22 mouse cellular contexts compared by ENCODE assay signal in the genomic region with DNA sequence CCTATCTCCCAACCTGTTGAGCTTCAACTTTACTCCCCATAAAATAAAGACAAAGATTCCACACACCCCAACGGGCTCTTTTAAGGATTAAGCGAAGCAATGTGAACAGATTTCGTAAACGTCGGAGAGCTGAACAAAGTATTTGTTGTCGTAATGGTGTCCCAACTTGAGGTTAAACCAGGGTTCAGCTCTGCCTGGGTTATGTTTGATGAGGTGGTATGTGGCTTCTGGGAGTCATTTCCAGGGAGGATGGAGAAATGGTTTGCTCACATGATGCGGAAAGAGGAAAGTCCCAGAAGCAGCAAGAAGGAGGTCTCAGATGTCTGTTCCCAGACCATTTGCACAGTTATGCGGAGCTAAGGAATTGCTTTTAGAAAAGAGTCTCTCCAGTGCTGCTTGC.
DNase-seq lines count a peak whose midpoint lies in the region; ATAC-seq and TF ChIP-seq lines count a peak whose summit lies in the region.
"Had no signal": no experiment of that assay in that cellular context is flagged by ENCODE, and none has a peak within 500 bp of the region (broad histone marks: within the 10 kb centered on the region; RNA-seq: fewer than 3 reads in every experiment).

No protein-coding gene starts in this region.

- H3K9ac ChIP-seq in limb, embryonic 14.5 days (ENCODE audit: low read depth, low read length, severe bottlenecking), result no peak overlapping the region
- H3K9ac ChIP-seq in lung, embryonic 14.5 days, result no peak overlapping the region
- H3K9ac ChIP-seq: embryonic facial prominence, embryonic 12.5 days; forebrain, embryonic 12.5 days had no signal

- DNase-seq in limb, embryonic 14.5 days (ENCODE audit: low spot score), result no peak
- no peak for DNase-seq in limb, embryonic 10.5 days (ENCODE audit: low spot score)
- no peak for DNase-seq in lung, embryonic 14.5 days
- no peak for DNase-seq in lung, postnatal 4 days
- DNase-seq in lung, postnatal 36 days, result peak; percentile 19
- DNase-seq in lung, adult 18-20 months, result no peak
- peak; percentile 74 for DNase-seq in fat pad, adult 2 months (ENCODE audit: extremely low read depth, low read depth, low spot score)
- no peak for DNase-seq in cerebellum, adult 9-11 months
- DNase-seq: adrenal gland, adult 2 months; adrenal gland, postnatal 10 days; adrenal gland, postnatal 25 days; cerebellum, adult 11 months; cerebellum, adult 18-20 months; cerebellum, adult 8-10 months; cerebellum, postnatal 10 days; cerebellum, postnatal 25 days had no signal

- H3K4me1 ChIP-seq in limb, embryonic 14.5 days (ENCODE audit: control insufficient read depth, insufficient read depth, low read length), result peaks cover 31% of the 10 kb centered on the region
- peaks cover 8% of the 10 kb centered on the region; the same call in 1 of the 2 replicates for H3K4me1 ChIP-seq in limb, embryonic 10.5 days
- peaks cover 44% of the 10 kb centered on the region for H3K4me1 ChIP-seq in lung, embryonic 14.5 days (ENCODE audit: insufficient read depth)

- peak; percentile 11; the same call in 1 of the 2 replicates for ATAC-seq in limb, embryonic 14.5 days (ENCODE audit: low FRiP score, low read depth)
- no peak for ATAC-seq in lung, embryonic 14.5 days (ENCODE audit: insufficient read depth)
- ATAC-seq: forebrain, embryonic 14.5 days; forebrain, embryonic 16.5 days had no signal

- H3K4me3 ChIP-seq in limb, embryonic 14.5 days (replicated peaks; ENCODE audit: low read length), result no peak overlapping the region
- no peak overlapping the region for H3K4me3 ChIP-seq in limb, embryonic 10.5 days
- H3K4me3 ChIP-seq in lung, embryonic 14.5 days (ENCODE audit: low read depth, low read length), result no peak overlapping the region
- H3K4me3 ChIP-seq: embryonic facial prominence, embryonic 10.5 days; embryonic facial prominence, embryonic 12.5 days; forebrain, embryonic 10.5 days; forebrain, embryonic 12.5 days had no signal

- H3K36me3 ChIP-seq in limb, embryonic 14.5 days (ENCODE audit: control insufficient read depth, insufficient read depth, low read length), result no peaks in the 10 kb centered on the region
- no peaks in the 10 kb centered on the region for H3K36me3 ChIP-seq in limb, embryonic 10.5 days
- no peaks in the 10 kb centered on the region for H3K36me3 ChIP-seq in lung, embryonic 14.5 days (ENCODE audit: insufficient read depth)
- H3K36me3 ChIP-seq: embryonic facial prominence, embryonic 10.5 days; embryonic facial prominence, embryonic 12.5 days; forebrain, embryonic 10.5 days; forebrain, embryonic 12.5 days had no signal

- TF ChIP-seq POLR2A in limb, embryonic 14.5 days (IDR thresholded peaks at IDR 0.05; ENCODE audit: borderline replicate concordance, extremely low read depth, insufficient read depth, insufficient read length), result no peak

- no peaks in the 10 kb centered on the region for H3K9me3 ChIP-seq in limb, embryonic 14.5 days (ENCODE audit: control insufficient read depth, low read length)
- no peaks in the 10 kb centered on the region for H3K9me3 ChIP-seq in limb, embryonic 10.5 days (replicated peaks)
- no peaks in the 10 kb centered on the region for H3K9me3 ChIP-seq in lung, embryonic 14.5 days (ENCODE audit: low read depth, low read length)
- H3K9me3 ChIP-seq: embryonic facial prominence, embryonic 10.5 days; embryonic facial prominence, embryonic 12.5 days; forebrain, embryonic 10.5 days; forebrain, embryonic 12.5 days had no signal

- H3K27ac ChIP-seq in limb, embryonic 14.5 days (replicated peaks; ENCODE audit: low read depth, low read length), result no peak overlapping the region
- H3K27ac ChIP-seq in limb, embryonic 10.5 days, result no peak overlapping the region
- 0 out of 2 replicates have a peak overlapping the region, but pooled peaks have one; percentile 24 for H3K27ac ChIP-seq in lung, embryonic 14.5 days (ENCODE audit: low read depth)
- H3K27ac ChIP-seq: embryonic facial prominence, embryonic 10.5 days; embryonic facial prominence, embryonic 12.5 days; forebrain, embryonic 10.5 days; forebrain, embryonic 12.5 days had no signal

- no peak for TF ChIP-seq CTCF in lung, embryonic 14.5 days (IDR thresholded peaks at IDR 0.05; ENCODE audit: low read depth)

- no peak overlapping the region for H3K4me2 ChIP-seq in limb, embryonic 14.5 days (replicated peaks; ENCODE audit: low read depth, low read length, severe bottlenecking)
- H3K4me2 ChIP-seq in lung, embryonic 14.5 days, result no peak overlapping the region
- H3K4me2 ChIP-seq: embryonic facial prominence, embryonic 12.5 days; forebrain, embryonic 12.5 days had no signal

- H3K27me3 ChIP-seq in limb, embryonic 14.5 days (ENCODE audit: control insufficient read depth, insufficient read depth, low read length), result no peaks in the 10 kb centered on the region
- H3K27me3 ChIP-seq in limb, embryonic 10.5 days (ENCODE audit: low read depth, poor library complexity, severe bottlenecking), result no peaks in the 10 kb centered on the region
- H3K27me3 ChIP-seq in lung, embryonic 14.5 days (ENCODE audit: insufficient read depth, low read length), result no peaks in the 10 kb centered on the region
- H3K27me3 ChIP-seq: embryonic facial prominence, embryonic 12.5 days; forebrain, embryonic 12.5 days had no signal

- WGBS in limb, embryonic 14.5 days, result 77% methylated on average over 8 of the region's 8 CpGs
- WGBS in limb, embryonic 10.5 days, result 93% methylated on average over 8 of the region's 8 CpGs
- WGBS in lung, embryonic 14.5 days, result 72% methylated on average over 8 of the region's 8 CpGs

Comparison
In these comparisons a context has a peak if more than half of its experiments do, and no peak if none do; other contexts are left out.
1. DNase-seq: peak in lung, postnatal 36 days (single experiment) and fat pad, adult 2 months (single experiment); none in limb, embryonic 14.5 days (single experiment), limb, embryonic 10.5 days (single experiment), lung, embryonic 14.5 days (single experiment), lung, postnatal 4 days (0 of 2), lung, adult 18-20 months (0 of 2) and cerebellum, adult 9-11 months (single experiment).